Mouse (Mus musculus) intestine, embryonic 14.5 days (tissue): ENCODE measurements around the gene 4930407I10Rik. TPM values are rescaled to one million over a fixed set of nuclear protein-coding genes. Genes with fewer than 3 reads are reported as not detected.

Experiments
- ATAC-seq: fragments of 200-750 bp; cut with Nextera tagmentation; replicated peaks from 2 replicates; pipeline ENCODE4 v1.8.0; 2017; ENCODE audit warnings: low read depth, moderate number of reproducible peaks, moderate TSS enrichment, moderate library complexity; ENCODE audit not compliant: low FRiP score, low TSS enrichment
- DNase-seq: peaks from one replicate; pipeline ENCODE4 v3.0.0-alpha.2; 2018; ENCODE audit warnings: low spot score
- H3K27ac ChIP-seq: fragments of 300-500 bp; sonication (generic); 2 replicates; pipeline ENCODE4 v1.5.1; 2014; ENCODE audit warnings: low read depth, mild to moderate bottlenecking, control low read depth
- H3K27me3 ChIP-seq: fragments of 300-500 bp; sonication (generic); replicated peaks from 2 replicates; pipeline ENCODE4 v1.6.1; 2014; ENCODE audit warnings: low read length, control low read depth; ENCODE audit not compliant: control insufficient read depth, insufficient read depth
- H3K36me3 ChIP-seq: fragments of 300-500 bp; sonication (generic); 2 replicates; pipeline ENCODE4 v1.6.1; 2014; ENCODE audit warnings: low read length, control low read depth; ENCODE audit not compliant: control insufficient read depth, insufficient read depth
- H3K4me1 ChIP-seq: fragments of 300-500 bp; sonication (generic); replicated peaks from 2 replicates; pipeline ENCODE4 v1.6.1; 2014; ENCODE audit warnings: low read length, control low read depth, mixed read lengths; ENCODE audit not compliant: control insufficient read depth, insufficient read depth
- H3K4me2 ChIP-seq: fragments of 300-500 bp; sonication (generic); 2 replicates; pipeline ENCODE4 v1.6.1; 2014; ENCODE audit warnings: low read length
- H3K4me3 ChIP-seq: fragments of 300-500 bp; sonication (generic); 2 replicates; pipeline ENCODE4 v1.5.1; 2014; ENCODE audit warnings: low read depth, low read length, control low read depth, mixed read lengths
- H3K9ac ChIP-seq: fragments of 300-500 bp; sonication (generic); 2 replicates; pipeline ENCODE4 v1.6.1; 2014; ENCODE audit warnings: mild to moderate bottlenecking, low read length
- H3K9me3 ChIP-seq: fragments of 300-500 bp; sonication (generic); 2 replicates; pipeline ENCODE4 v1.6.1; 2016; ENCODE audit warnings: low read length, control low read depth; ENCODE audit not compliant: control insufficient read depth
- WGBS: fragments of 180-500 bp; shearing (Covaris S2); extraction: QIAGEN DNeasy Blood & Tissue Kit; methylation state at CpG from one replicate; pipeline ENCODE4 v1.1.7; 2014; 5-methylcytosine and 5-hydroxymethylcytosine counted together
- polyA plus RNA-seq: library from polyadenylated mRNA; unstranded; fragments of >200 nt; fragmentation: Nextera tagmentation; extraction: Ambion mirVana; gene quantifications from 2 replicates; pipeline ENCODE4 v1.2.1, GENCODE M21; 2014

The 4930407I10Rik gene
- polyA plus RNA-seq, 1 experiment from 2014 or later = not detected

DNA sequence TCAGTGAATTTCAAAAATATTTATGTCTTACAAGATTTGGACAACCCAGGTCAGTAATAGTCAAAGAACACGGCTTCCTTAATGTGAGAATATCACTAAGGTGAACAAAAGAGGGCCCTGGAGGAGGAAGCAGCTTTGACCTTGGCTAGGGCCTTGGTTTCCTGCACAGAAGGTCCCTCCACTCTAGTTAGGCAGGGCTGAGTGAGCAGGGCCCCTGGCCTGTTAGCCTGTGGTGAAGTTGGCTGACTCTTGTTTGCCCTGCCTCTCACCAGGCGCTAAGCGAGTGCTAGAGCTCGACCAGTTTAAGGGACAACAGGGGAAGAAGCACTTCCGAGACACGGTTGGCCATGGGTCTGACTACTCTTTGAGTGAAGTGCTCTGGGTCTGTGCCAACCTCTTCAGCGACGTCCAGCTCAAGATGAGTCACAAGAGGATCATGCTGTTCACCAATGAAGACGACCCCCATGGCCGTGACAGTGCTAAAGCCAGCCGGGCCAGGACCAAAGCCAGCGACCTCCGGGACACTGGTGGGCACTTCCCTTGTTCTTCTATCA is 36.3 kb upstream of the 4930407I10Rik start:
- Histone ChIP-seq H3K4me3 (no peak overlapping the region), H3K9me3 (0 out of 2 replicates have a peak, but pooled peaks cover 3% of the 10 kb centered on the region), H3K27me3 (no peaks in the 10 kb centered on the region), H3K27ac (no peak overlapping the region), H3K36me3 (peaks cover 71% of the 10 kb centered on the region), H3K4me1 (no peaks in the 10 kb centered on the region), H3K9ac (no peak overlapping the region), H3K4me2 (no peak overlapping the region)
- ATAC-seq (no peak), DNase-seq (no peak)
- WGBS = 87% methylated on average over 13 of the region's 13 CpGs

DNA sequence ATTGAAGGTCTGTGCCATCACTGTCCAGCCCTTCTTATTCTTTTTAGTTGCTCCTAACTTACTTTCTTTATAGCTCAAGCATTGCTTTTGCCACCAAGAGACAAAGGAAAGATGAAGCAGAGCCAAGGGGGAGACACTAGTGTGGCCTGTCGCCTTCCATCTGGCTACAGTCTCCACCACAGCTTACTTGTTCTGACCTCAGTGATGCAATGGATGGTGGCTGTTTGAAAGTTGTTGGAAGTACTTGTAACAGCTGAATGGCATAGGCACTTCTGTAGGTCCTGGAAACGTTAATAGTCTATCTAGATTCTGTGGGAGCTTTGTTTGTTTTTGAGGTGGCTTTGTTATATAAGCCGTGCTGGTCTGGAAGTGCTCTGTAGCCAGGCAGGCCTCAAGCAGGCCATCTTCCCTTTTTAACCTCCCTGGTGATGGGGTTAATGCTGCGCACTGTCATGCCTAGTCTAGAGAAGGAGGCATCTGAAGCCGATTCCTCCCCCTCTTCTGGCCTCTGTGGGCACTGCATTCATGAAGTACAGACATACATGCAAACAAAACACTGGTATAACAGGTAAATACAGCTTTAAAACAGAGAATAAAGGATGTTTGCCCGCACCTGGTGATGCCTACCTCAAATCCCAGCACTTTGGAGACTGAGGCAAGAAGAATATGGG is 34.9 kb upstream of the 4930407I10Rik start:
- Histone ChIP-seq H3K4me2 (no peak overlapping the region), H3K4me1 (no peaks in the 10 kb centered on the region), H3K9me3 (0 out of 2 replicates have a peak, but pooled peaks cover 3% of the 10 kb centered on the region), H3K36me3 (peaks cover 80% of the 10 kb centered on the region), H3K9ac (no peak overlapping the region), H3K27me3 (no peaks in the 10 kb centered on the region), H3K27ac (no peak overlapping the region), H3K4me3 (no peak overlapping the region)
- DNase-seq (no peak), ATAC-seq (no peak)
- 85% methylated on average over 6 of the region's 6 CpGs for WGBS

GRCm38 (mm10) chr15:82027276-82027675 is 31.7 kb upstream of the 4930407I10Rik start:
- H3K4me2 ChIP-seq = no peak overlapping the region
- no peak overlapping the region for H3K9ac ChIP-seq
- 89% methylated on average over 7 of the region's 7 CpGs for WGBS
- H3K27ac ChIP-seq = no peak overlapping the region
- no peaks in the 10 kb centered on the region for H3K27me3 ChIP-seq
- peaks cover 93% of the 10 kb centered on the region for H3K36me3 ChIP-seq
- no peaks in the 10 kb centered on the region for H3K4me1 ChIP-seq
- DNase-seq (no peak), ATAC-seq (no peak)
- H3K4me3 ChIP-seq = no peak overlapping the region
- 0 out of 2 replicates have a peak, but pooled peaks cover 3% of the 10 kb centered on the region for H3K9me3 ChIP-seq

DNA sequence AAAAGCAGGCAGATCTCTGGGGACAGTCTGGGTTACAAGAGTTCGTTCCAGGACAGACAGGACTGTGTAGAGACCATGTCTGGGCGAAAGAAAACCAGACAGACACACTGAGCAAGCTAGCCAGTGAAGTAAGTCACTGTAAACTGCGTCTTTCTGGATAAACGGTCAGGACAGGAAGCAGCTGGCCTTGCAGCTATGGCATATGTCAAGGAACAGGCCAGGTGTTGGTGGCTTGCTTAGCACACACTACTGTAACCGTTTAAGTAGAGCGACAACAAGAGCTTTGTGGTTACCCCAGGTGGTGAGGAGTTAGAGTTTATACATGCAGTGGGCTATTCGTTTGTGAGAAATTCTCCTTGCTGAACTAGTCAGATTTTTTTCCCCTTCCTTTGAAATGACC is 31.2 kb upstream of the 4930407I10Rik start:
- no peaks in the 10 kb centered on the region for H3K27me3 ChIP-seq
- no peak overlapping the region for H3K9ac ChIP-seq
- 0 out of 2 replicates have a peak, but pooled peaks cover 3% of the 10 kb centered on the region for H3K9me3 ChIP-seq
- H3K27ac ChIP-seq = no peak overlapping the region
- DNase-seq (no peak), ATAC-seq (no peak)
- H3K36me3 ChIP-seq = peaks cover 91% of the 10 kb centered on the region
- no peak overlapping the region for H3K4me2 ChIP-seq
- 77% methylated on average over 7 of the region's 7 CpGs for WGBS
- no peaks in the 10 kb centered on the region for H3K4me1 ChIP-seq
- H3K4me3 ChIP-seq = no peak overlapping the region

GRCm38 (mm10) chr15:82032386-82032785 is 26.6 kb upstream of the 4930407I10Rik start:
- no peaks in the 10 kb centered on the region for H3K4me1 ChIP-seq
- H3K27me3 ChIP-seq = no peaks in the 10 kb centered on the region
- H3K9ac ChIP-seq = no peak overlapping the region
- no peak overlapping the region for H3K27ac ChIP-seq
- DNase-seq = no peak
- no peak for ATAC-seq
- peaks cover 76% of the 10 kb centered on the region for H3K36me3 ChIP-seq
- H3K4me2 ChIP-seq = no peak overlapping the region
- H3K9me3 ChIP-seq = no peaks in the 10 kb centered on the region
- no peak overlapping the region for H3K4me3 ChIP-seq
- 89% methylated on average over 7 of the region's 7 CpGs for WGBS

DNA sequence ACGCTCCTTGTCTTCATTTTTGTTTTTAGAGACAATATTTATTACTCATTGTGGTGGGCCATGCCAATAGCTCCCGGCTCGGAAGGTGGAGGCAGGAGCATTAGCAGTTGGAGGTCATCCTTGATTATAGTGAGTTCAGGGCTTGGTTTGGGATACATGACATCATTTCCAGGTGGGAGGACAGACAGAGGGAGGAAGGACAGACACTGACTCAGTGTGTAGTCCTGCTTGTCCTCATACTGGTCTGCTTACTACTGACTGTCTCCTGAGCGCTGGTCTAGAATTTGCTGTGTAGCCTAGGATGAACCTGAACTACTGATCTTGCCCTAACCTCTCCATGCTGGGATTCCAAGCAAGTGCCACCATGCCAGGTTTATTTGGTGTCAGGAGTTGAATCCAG is 25.2 kb upstream of the 4930407I10Rik start, which contains the start of gene Desi1:
Gene Desi1, minus strand, starts transcription at position 101 of the 400 bp plus-strand sequence.
- Histone ChIP-seq H3K9me3 (no peaks in the 10 kb centered on the region), H3K4me2 (no peak within 1 kb of the TSS), H3K27me3 (no peaks in the 10 kb centered on the region), H3K4me3 (no peak within 1 kb of the TSS), H3K36me3 (peaks cover 76% of the 10 kb centered on the region), H3K4me1 (no peaks in the 10 kb centered on the region), H3K9ac (no peak within 1 kb of the TSS), H3K27ac (no peak within 1 kb of the TSS)
- 91% methylated on average over 4 of the region's 4 CpGs for WGBS
- DNase-seq = no peak
- no peak for ATAC-seq

- Histone ChIP-seq H3K9ac (no peak overlapping the region), H3K36me3 (peaks cover 79% of the 10 kb centered on the region), H3K4me3 (no peak overlapping the region), H3K27me3 (no peaks in the 10 kb centered on the region), H3K4me1 (no peaks in the 10 kb centered on the region), H3K4me2 (no peak overlapping the region), H3K9me3 (no peaks in the 10 kb centered on the region), H3K27ac (no peak overlapping the region)
- DNase-seq (no peak), ATAC-seq (no peak)
- 83% methylated on average over 12 of the region's 12 CpGs for WGBS
Observed at GRCm38 (mm10) chr15:82035904-82036689, 22.9 kb upstream of the 4930407I10Rik start.

DNA sequence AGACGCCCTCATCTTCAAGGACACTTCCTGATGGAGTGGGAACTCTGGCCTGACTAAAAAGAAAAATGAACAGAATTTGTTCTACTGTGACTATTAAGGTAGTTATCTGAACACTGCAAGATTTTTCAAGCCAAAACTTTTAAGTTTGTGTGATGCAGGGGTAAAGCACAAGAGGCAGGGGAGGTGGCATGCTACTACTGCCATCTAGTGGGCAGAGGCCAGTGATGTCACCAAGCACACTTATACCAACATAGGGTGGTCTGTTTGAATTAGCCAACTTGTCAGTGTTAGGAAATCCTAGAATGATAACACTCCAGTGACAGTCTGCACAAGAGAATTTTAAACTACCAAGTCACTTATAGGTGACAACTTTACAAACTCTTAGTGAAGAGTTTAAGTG is 18.3 kb upstream of the 4930407I10Rik start:
- DNase-seq (peak; percentile 59), ATAC-seq (no peak)
- Histone ChIP-seq H3K9me3 (no peaks in the 10 kb centered on the region), H3K4me2 (no peak overlapping the region), H3K27ac (no peak overlapping the region), H3K4me3 (no peak overlapping the region), H3K4me1 (no peaks in the 10 kb centered on the region; the same call in none of the 2 replicates), H3K27me3 (no peaks in the 10 kb centered on the region), H3K36me3 (peaks cover 68% of the 10 kb centered on the region), H3K9ac (no peak overlapping the region)
- WGBS = 86% methylated on average over 1 of the region's 1 CpGs
